Mouse (Mus musculus): ENCODE measurements around the gene Ric8b. TPM values are rescaled to one million over a fixed set of nuclear protein-coding genes. Genes with fewer than 3 reads are reported as not detected.

The Ric8b gene
- polyA plus RNA-seq, 2 experiments from 2014 or later: 6.3 to 7.2 TPM

Other genes starting within 250 kb of the Ric8b start
- gene Rfx4, start 161.6 kb upstream of the Ric8b start, polyA plus RNA-seq (2017; shearing (Covaris generic)): not detected
- gene Fhl4, start 184.9 kb downstream of the Ric8b start, polyA plus RNA-seq (2017; shearing (Covaris generic)): 1 to 10 TPM in 1 of 2 experiments, under 1 TPM in 1; 0.31 to 1.1 TPM
- gene Tmem263, start 185.0 kb downstream of the Ric8b start, polyA plus RNA-seq (2017; shearing (Covaris generic)): 10 to 100 TPM; 27.5 to 31.7 TPM
- 10 to 100 TPM; 25.2 to 26.1 TPM for gene Mterf2, start 210.4 kb downstream of the Ric8b start, polyA plus RNA-seq (2017; shearing (Covaris generic))

All from CD4-positive, CD25-positive, alpha-beta regulatory T cell, adult 4 months (primary cell).